Mouse (Mus musculus) MEL (cell line): ENCODE results near the gene Reep6. TPM values are rescaled to one million over a fixed set of nuclear protein-coding genes. Genes with fewer than 3 reads are reported as not detected.
"Not testable (repeated sequence)": the region's sequence is repeated elsewhere in the genome, so short reads cannot be mapped to it uniquely, and the experiment has no call there.

Source experiments
- DNase-seq: peaks from one replicate; pipeline ENCODE4 v3.0.0; 2011; ENCODE audit warnings: low read depth, low spot score
- H3K27ac ChIP-seq: 2 replicates; pipeline ENCODE4 v1.5.1; 2012; ENCODE audit warnings: low read depth, mild to moderate bottlenecking, control low read depth, low read length, moderate library complexity; ENCODE audit not compliant: control insufficient read depth
- H3K27me3 ChIP-seq, 2 experiments: fragments of 150-350 bp in 1 of 2; sonication (generic) in 1 of 2; 2 replicates each; pipeline ENCODE4 v1.6.1; 2012; ENCODE audit warnings: low read length in 2 of 2, mild to moderate bottlenecking in 2 of 2, improper control_type of control experiment in 1 of 2, moderate library complexity in 1 of 2; ENCODE audit not compliant: insufficient read depth in 2 of 2, control insufficient read depth in 1 of 2
- H3K36me3 ChIP-seq, 2 experiments: 2 replicates each; pipeline ENCODE4 v1.6.1; 2012 to 2014; ENCODE audit warnings: low read length in 2 of 2, improper control_type of control experiment in 1 of 2, inconsistent platforms in 1 of 2, mild to moderate bottlenecking in 1 of 2; ENCODE audit not compliant: insufficient read depth in 2 of 2, control insufficient read depth in 1 of 2
- H3K4me1 ChIP-seq, 2 experiments: fragments of 150-350 bp in 1 of 2; sonication (generic) in 1 of 2; 2 replicates each; pipeline ENCODE4 v1.6.1; 2012; ENCODE audit warnings: low read length in 2 of 2, improper control_type of control experiment in 1 of 2, mild to moderate bottlenecking in 1 of 2; ENCODE audit not compliant: insufficient read depth in 2 of 2, control insufficient read depth in 1 of 2
- H3K4me3 ChIP-seq, 2 experiments: fragments of 150-350 bp in 1 of 2; sonication (generic) in 1 of 2; 2 replicates each; pipeline ENCODE4 v1.5.1; 2012; ENCODE audit warnings: low read depth in 2 of 2, low read length in 2 of 2, mild to moderate bottlenecking in 2 of 2, moderate library complexity in 2 of 2, control low read depth in 1 of 2, improper control_type of control experiment in 1 of 2; ENCODE audit not compliant: control insufficient read depth in 1 of 2, insufficient read depth in 1 of 2
- H3K79me2 ChIP-seq: 2 replicates; pipeline ENCODE4 v1.6.1; 2012; ENCODE audit warnings: mild to moderate bottlenecking, low read length, moderate library complexity; ENCODE audit not compliant: control insufficient read depth, poor library complexity, insufficient read depth
- H3K9ac ChIP-seq: 2 replicates; pipeline ENCODE4 v1.6.1; 2012; ENCODE audit warnings: low read depth, mild to moderate bottlenecking, control low read depth, low read length, moderate library complexity; ENCODE audit not compliant: control insufficient read depth, poor library complexity, severe bottlenecking
- H3K9me3 ChIP-seq: fragments of 150-350 bp; sonication (generic); replicated peaks from 2 replicates; pipeline ENCODE4 v1.6.1; 2012; ENCODE audit warnings: mild to moderate bottlenecking, low read length, improper control_type of control experiment, moderate library complexity; ENCODE audit not compliant: insufficient read depth
- CHD1 ChIP-seq: IDR thresholded peaks from 2 replicates; pipeline ENCODE4 v1.6.1; 2012; ENCODE audit warnings: low read depth, mild to moderate bottlenecking, inconsistent platforms, low read length, improper control_type of control experiment
- CHD2 ChIP-seq: IDR thresholded peaks from 2 replicates; pipeline ENCODE4 v1.6.1; 2011; ENCODE audit warnings: low read length, improper control_type of control experiment
- CTCF ChIP-seq, 3 experiments: IDR thresholded peaks in 2 of 3; conservative IDR thresholded peaks in 1 of 3; 2 replicates each; pipeline ENCODE4 v1.5.1; 2011 to 2012; ENCODE audit warnings: low read length in 3 of 3, low read depth in 2 of 3, mild to moderate bottlenecking in 2 of 3, improper control_type of control experiment in 1 of 3, inconsistent platforms in 1 of 3, mixed read lengths in 1 of 3, moderate library complexity in 1 of 3; ENCODE audit not compliant: control insufficient read depth in 1 of 3, insufficient read depth in 1 of 3, poor library complexity in 1 of 3, severe bottlenecking in 1 of 3
- HCFC1 ChIP-seq: IDR thresholded peaks from 2 replicates; pipeline ENCODE4 v1.6.1; 2012; ENCODE audit warnings: low read depth, mild to moderate bottlenecking, inconsistent platforms, low read length, improper control_type of control experiment, moderate library complexity
- MAX ChIP-seq: IDR thresholded peaks from 2 replicates; pipeline ENCODE4 v1.6.1; 2011; ENCODE audit warnings: low read length, improper control_type of control experiment
- MAZ ChIP-seq: IDR thresholded peaks from 2 replicates; pipeline ENCODE4 v1.6.1; 2012; ENCODE audit warnings: low read depth, mild to moderate bottlenecking, inconsistent platforms, low read length, improper control_type of control experiment
- MXI1 ChIP-seq: IDR thresholded peaks from 2 replicates; pipeline ENCODE4 v1.6.1; 2011; ENCODE audit warnings: mild to moderate bottlenecking, low read depth, low read length, improper control_type of control experiment
- NELFE ChIP-seq: IDR thresholded peaks from 2 replicates; pipeline ENCODE4 v1.6.1; 2011; ENCODE audit warnings: low read depth, low read length, improper control_type of control experiment
- POLR2A ChIP-seq, 2 experiments: IDR thresholded peaks; 2 replicates each; pipeline ENCODE4 v1.6.1; 2011 to 2012; ENCODE audit warnings: low read length in 2 of 2, mild to moderate bottlenecking in 2 of 2, control low read depth in 1 of 2, improper control_type of control experiment in 1 of 2, low read depth in 1 of 2, moderate library complexity in 1 of 2; ENCODE audit not compliant: control insufficient read depth in 1 of 2, insufficient read depth in 1 of 2, poor library complexity in 1 of 2
- POLR2AphosphoS5 ChIP-seq: IDR thresholded peaks from 2 replicates; pipeline ENCODE4 v1.6.1; 2012; ENCODE audit warnings: low read depth, borderline replicate concordance, mild to moderate bottlenecking, inconsistent platforms, low read length, moderate library complexity, mixed read lengths
- RAD21 ChIP-seq: IDR thresholded peaks from 2 replicates; pipeline ENCODE4 v1.6.1; 2011; ENCODE audit warnings: mild to moderate bottlenecking, low read depth, low read length, improper control_type of control experiment
- SIN3A ChIP-seq: IDR thresholded peaks from 2 replicates; pipeline ENCODE4 v1.6.1; 2012; ENCODE audit warnings: low read length, improper control_type of control experiment, inconsistent platforms
- SMC3 ChIP-seq: IDR thresholded peaks from 2 replicates; pipeline ENCODE4 v1.6.1; 2011; ENCODE audit warnings: low read depth, low read length, improper control_type of control experiment
- TBP ChIP-seq: IDR thresholded peaks from 2 replicates; pipeline ENCODE4 v1.8.0; 2011; ENCODE audit warnings: low read depth, low read length, improper control_type of control experiment
- TCF12 ChIP-seq: IDR thresholded peaks from 2 replicates; pipeline ENCODE4 v1.6.1; 2014; ENCODE audit warnings: low read depth, mild to moderate bottlenecking, inconsistent platforms, low read length, improper control_type of control experiment, moderate library complexity
- ZC3H11A ChIP-seq: IDR thresholded peaks from 2 replicates; pipeline ENCODE4 v1.6.1; 2012; ENCODE audit warnings: low read depth, mild to moderate bottlenecking, inconsistent platforms, low read length, improper control_type of control experiment
- ZMIZ1 ChIP-seq: IDR thresholded peaks from 2 replicates; pipeline ENCODE4 v1.6.1; 2012; ENCODE audit warnings: low read depth, mild to moderate bottlenecking, inconsistent platforms, low read length, improper control_type of control experiment, moderate library complexity
- polyA plus RNA-seq, 2 experiments: library from polyadenylated mRNA; stranded (reverse) in 1 of 2; unstranded in 1 of 2; fragments of >175 nt in 1 of 2; fragments of >200 nt in 1 of 2; gene quantifications; 2 replicates each; pipeline versions ENCODE4 v1.2.1 to v1.2.4; 2012; ENCODE audit warnings: low replicate concordance in 2 of 2, low read depth in 1 of 2; ENCODE audit not compliant: insufficient read length in 2 of 2, insufficient read depth in 1 of 2, missing spikeins in 1 of 2
- total RNA-seq: library from RNA; depleted of rRNA; stranded (reverse); fragments of 300-350 nt; gene quantifications from 2 replicates; pipeline ENCODE4 v1.2.3, GENCODE M21; 2012

Reep6 gene
- total and polyA plus RNA-seq, 3 experiments: 3.2 to 27.9 TPM; not detected in 1

- not testable (repeated sequence) for H3K27me3 ChIP-seq, H3K4me3 ChIP-seq, H3K9ac ChIP-seq
- peak; percentile 30 for DNase-seq
- Histone ChIP-seq H3K36me3 (peaks cover 0 to 14% of the 10 kb centered on the region in 2 experiments; a peak in 2 of 4 replicates), H3K4me1 (peaks cover 11 to 19% of the 10 kb centered on the region in 2 experiments)
- TF ChIP-seq TBP (peak; percentile 82), SIN3A (0 out of 2 replicates have a peak, but pooled peaks have one; percentile 11)
- TF ChIP-seq, all 39 proteins: peak for 2; not testable (repeated sequence) for 37
- H3K27ac ChIP-seq, H3K9me3 ChIP-seq, H3K79me2 ChIP-seq: not testable (repeated sequence)
Measured at GRCm38 (mm10) chr10:80345929-80346328, 16.2 kb downstream of the Reep6 start.

GRCm38 (mm10) chr10:80347514-80347967 is 17.8 kb downstream of the Reep6 start:
- peak; percentile 67 for TF ChIP-seq MXI1
- 0 out of 2 replicates have a peak, but pooled peaks have one; percentile 55 for TF ChIP-seq CHD1
- TF ChIP-seq CHD2: no peak
- TF ChIP-seq MAX: peak; percentile 42; the same call in 1 of the 2 replicates
- no peak for TF ChIP-seq ZMIZ1
- Histone ChIP-seq H3K4me3 (peak overlapping the region; percentile 78 to 81), H3K79me2 (no peaks in the 10 kb centered on the region; the same call in 1 of the 2 replicates), H3K27me3 (no peaks in the 10 kb centered on the region), H3K36me3 (peaks cover 0 to 19% of the 10 kb centered on the region in 2 experiments; a peak in 2 of 4 replicates), H3K9ac (peak overlapping the region; percentile 66), H3K4me1 (peaks cover 16 to 29% of the 10 kb centered on the region in 2 experiments), H3K9me3 (no peaks in the 10 kb centered on the region), H3K27ac (peak overlapping the region; percentile 6; the same call in 1 of the 2 replicates)
- peak; percentile 55 for DNase-seq

DNA sequence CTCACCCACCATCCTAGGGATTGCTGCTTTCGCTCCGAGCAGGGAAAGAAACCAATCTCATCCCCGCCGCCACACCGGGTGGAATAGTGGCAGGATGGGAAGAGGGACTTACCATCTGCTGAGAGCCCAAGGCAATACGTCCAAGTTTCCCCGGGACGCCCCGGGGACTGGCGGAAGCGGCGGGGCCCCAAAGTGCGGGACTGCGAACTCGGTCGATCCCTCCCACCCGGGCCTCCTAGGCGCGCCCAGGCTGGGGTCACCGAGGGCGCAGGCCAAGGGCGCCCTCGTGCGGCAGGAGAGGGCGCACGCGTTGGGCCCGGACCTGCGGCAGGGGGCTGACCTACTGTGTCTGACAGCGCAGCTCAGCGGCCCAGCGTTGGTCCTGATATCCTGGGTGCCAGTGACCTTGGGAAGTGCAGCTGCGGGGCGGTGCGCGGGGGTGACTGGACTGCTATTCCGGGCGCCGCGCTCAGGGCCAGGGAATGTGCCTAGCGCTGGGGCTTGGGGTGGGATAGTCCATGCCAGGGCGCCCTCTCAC is 18.6 kb downstream of the Reep6 start, which contains the start of gene Adamtsl5:
TSS of gene Adamtsl5 (minus strand) at position 169 of the 538 bp plus-strand sequence.
- TF ChIP-seq RAD21 (peak; percentile 76), SIN3A (peak; percentile 50; the same call in 1 of the 2 replicates), MAZ (0 out of 2 replicates have a peak, but pooled peaks have one; percentile 45), SMC3 (peak; percentile 66), NELFE (no peak), TCF12 (0 out of 2 replicates have a peak, but pooled peaks have one; percentile 37), POLR2AphosphoS5 (no peak), HCFC1 (no peak), CTCF (IDR thresholded peaks at IDR 0.05 in 2 of 3, conservative IDR thresholded peaks at IDR 0.05 in 1 of 3; ENCODE audit: control insufficient read depth in 1 of 3, insufficient read depth in 1 of 3, low read depth in 2 of 3, low read length in 3 of 3, poor library complexity in 1 of 3, severe bottlenecking in 1 of 3) (peak; percentile 58 to 95 (median 92); a peak in 5 of 6 replicates), ZC3H11A (peak; percentile 44; the same call in 1 of the 2 replicates), MXI1 (0 out of 2 replicates have a peak, but pooled peaks have one; percentile 29), POLR2A (IDR thresholded peaks at IDR 0.05; ENCODE audit: control insufficient read depth in 1 of 2, insufficient read depth in 1 of 2, low read depth in 1 of 2, low read length in 2 of 2, poor library complexity in 1 of 2) (peak; percentile 48 to 66; a peak in 2 of 4 replicates)
- TF ChIP-seq, all 39 proteins: peak for 9
- Histone ChIP-seq H3K4me3 (peak within 1 kb of the TSS; percentile 78 to 81), H3K79me2 (no peaks in the 10 kb centered on the region; the same call in 1 of the 2 replicates), H3K9ac (peak within 1 kb of the TSS; percentile 66), H3K36me3 (peaks cover 0 to 23% of the 10 kb centered on the region in 2 experiments; a peak in 2 of 4 replicates), H3K27ac (peak within 1 kb of the TSS; percentile 6; the same call in 1 of the 2 replicates), H3K27me3 (no peaks in the 10 kb centered on the region), H3K4me1 (peaks cover 22 to 33% of the 10 kb centered on the region in 2 experiments), H3K9me3 (no peaks in the 10 kb centered on the region)
- DNase-seq: peak; percentile 83
